Mouse (Mus musculus) naive thymus-derived CD4-positive, alpha-beta T cell, adult 5 months (primary cell): ENCODE results near the gene Gm45618. TPM values are rescaled to one million over a fixed set of nuclear protein-coding genes. Genes with fewer than 3 reads are reported as not detected.

Experiments used
- polyA plus RNA-seq: library from polyadenylated mRNA; unstranded; fragments of 100-300 nt; shearing (Covaris generic); gene quantifications from one replicate; pipeline ENCODE4 v1.2.1, GENCODE M21; 2017

The Gm45618 gene
- polyA plus RNA-seq: not detected

DNA sequence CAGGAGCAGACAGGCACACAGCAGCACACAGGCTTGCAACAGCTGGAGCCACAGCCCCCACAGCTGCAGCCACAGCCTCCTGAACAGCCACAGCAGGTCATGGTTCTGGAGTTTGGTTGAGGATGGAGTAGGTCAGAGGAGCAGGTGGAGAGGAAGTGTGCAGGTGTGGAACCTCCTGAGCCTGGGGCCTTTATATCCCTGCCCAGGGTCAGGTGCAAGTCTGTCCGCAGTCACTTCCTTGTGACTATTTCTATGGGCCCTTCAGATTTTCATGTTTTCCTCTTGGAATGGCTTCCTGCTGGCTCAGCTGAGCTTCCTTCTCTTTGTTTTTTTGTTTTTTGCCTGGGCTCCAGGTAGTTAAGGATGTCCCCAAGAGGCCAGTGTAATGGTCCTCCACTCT lies at the start of gene Gm45618:
TSS of gene Gm45618 (minus strand) at position 101 of the 400 bp plus-strand sequence.

DNA sequence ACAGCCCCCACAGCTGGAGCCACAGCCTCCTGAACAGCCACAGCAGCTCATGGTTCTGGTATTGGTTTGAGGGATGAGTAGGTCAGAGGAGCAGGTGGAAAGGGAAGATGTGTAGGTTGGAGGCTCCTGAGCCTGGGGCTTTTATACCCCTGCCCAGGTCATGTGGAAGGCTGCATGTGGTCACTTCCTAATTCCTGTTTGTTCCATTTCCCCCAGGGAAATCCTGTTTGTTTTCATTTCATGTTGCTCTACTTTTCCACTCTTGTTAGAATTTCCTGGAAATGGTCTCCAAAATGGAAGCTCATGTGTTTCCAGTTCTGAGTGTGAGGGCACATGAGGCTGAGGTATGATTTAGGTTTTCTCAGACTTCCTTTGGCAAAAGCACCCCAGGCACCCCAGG lies 45.1 kb upstream of the Gm45618 start, which contains the start of gene Gm4553:
TSS of gene Gm4553 (minus strand) at position 101 of the 400 bp plus-strand sequence.

DNA sequence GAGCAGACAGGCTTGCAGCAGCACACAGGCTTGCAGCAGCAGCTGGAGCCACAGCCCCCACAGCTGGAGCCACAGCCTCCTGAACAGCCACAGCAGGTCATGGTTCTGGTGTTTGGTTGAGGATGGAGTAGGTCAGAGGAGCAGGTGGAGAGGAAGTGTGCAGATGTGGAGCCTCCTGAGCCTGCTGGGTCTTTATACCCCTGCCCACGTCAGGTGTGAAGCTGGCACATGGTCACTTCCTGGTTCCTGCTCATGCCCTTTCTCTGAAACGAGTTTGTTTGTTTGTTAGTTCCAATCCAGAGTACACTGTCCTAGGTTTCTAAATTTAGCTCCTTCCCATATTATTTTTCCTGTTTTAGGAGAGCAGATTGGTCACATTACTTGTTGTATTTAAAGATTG lies 36.5 kb upstream of the Gm45618 start, which contains the start of gene Gm29735:
TSS of gene Gm29735 (minus strand) at position 101 of the 400 bp plus-strand sequence.

DNA sequence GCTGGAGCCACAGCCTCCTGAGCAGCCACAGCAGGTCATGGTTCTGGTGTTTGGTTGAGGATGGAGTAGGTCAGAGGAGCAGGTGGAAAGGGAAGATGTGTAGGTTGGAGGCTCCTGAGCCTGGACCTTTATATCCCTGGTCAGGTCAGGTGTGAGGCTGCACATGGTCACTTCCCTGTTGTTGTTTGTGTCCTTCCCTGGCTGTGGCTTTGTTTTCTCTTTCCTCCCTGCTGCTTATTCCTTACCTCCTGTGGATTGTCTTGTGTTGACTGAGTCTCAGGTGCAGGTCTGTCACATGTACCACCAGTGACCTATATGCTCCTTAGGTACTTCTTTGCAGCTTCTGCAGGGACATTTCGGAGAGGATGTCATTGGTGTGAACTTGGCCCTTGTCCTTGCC lies 24.0 kb upstream of the Gm45618 start, which contains the start of gene Gm45337:
TSS of gene Gm45337 (minus strand) at position 101 of the 400 bp plus-strand sequence.

DNA sequence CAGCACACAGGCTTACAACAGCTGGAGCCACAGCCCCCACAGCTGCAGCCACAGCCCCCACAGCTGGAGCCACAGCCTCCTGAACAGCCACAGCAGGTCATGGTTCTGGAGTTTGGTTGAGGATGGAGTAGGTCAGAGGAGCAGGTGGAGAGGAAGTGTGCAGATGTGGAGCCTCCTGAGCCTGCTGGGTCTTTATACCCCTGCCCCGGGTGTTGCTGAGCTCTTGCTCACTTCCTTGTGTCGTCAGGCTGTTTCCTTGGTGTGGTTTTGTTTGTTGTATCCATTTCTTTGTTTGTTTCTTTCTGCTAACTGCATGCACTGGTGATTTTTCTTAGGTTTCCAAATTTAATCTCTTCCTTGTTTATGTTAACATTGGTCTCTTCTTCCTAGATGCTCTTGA lies 15.4 kb upstream of the Gm45618 start, which contains the start of gene Gm39115:
TSS of gene Gm39115 (minus strand) at position 101 of the 400 bp plus-strand sequence.

DNA sequence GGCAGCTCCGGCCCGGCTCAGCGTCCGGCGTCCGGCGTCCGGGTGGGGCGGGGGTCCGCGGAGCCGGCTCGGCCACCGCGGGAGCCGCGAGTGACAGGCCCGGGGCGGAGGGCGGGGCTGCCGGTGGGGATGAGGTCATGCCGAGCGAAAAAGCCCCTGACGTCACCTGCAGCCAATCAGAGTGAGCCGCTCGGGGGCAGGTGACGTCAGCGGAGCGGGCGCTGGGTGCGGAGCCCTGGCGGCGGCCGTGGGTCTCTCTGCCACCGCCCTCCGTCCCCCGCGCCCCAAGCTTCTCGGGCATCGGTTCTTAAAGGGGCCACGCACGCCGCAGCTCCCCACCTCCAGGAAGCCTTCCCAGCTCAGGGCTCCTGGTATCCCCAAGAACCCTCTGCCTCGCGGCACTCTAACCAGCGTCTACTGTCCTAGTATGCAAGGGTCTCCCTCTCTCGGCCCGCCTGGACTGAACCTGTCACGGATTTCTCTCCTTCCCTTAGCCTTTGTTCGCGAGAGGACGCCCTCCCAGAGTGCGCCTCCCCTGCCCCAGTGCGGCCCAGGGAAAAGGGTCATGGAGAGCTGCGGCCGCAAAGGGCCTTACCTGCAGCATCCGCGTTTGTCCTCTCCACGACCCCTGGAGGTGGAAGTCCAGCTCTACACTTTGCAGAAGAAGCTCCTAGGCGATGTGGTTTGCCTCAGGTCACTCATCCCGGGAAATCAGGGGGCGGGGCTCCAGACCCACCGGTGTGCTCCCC lies 25.2 kb downstream of the Gm45618 start, which contains the start of gene Dusp8:
TSS of gene Dusp8 (minus strand) at position 661 of the 749 bp plus-strand sequence.

Other genes with a start within 250 kb of the Gm45618 start
- gene Tollip, start 202.2 kb downstream of the Gm45618 start, polyA plus RNA-seq: 76.0 TPM
- 0.88 TPM for gene Brsk2, start 171.0 kb downstream of the Gm45618 start, polyA plus RNA-seq
- 154 TPM for gene Mob2, start 59.7 kb downstream of the Gm45618 start, polyA plus RNA-seq
- gene Dusp8, start 24.9 kb downstream of the Gm45618 start, polyA plus RNA-seq: 5.1 TPM
- gene Gm39115, start 15.3 kb upstream of the Gm45618 start, polyA plus RNA-seq: not detected
- gene Gm45337, start 23.9 kb upstream of the Gm45618 start, polyA plus RNA-seq: not detected
- not detected for gene Gm29735, start 36.4 kb upstream of the Gm45618 start, polyA plus RNA-seq
- gene Gm4553, start 45.0 kb upstream of the Gm45618 start, polyA plus RNA-seq: not detected
- not detected for gene Krtap5-2, start 55.3 kb upstream of the Gm45618 start, polyA plus RNA-seq
- not detected for gene Gm10153, start 69.7 kb upstream of the Gm45618 start, polyA plus RNA-seq
- not detected for gene Krtap5-3, start 80.6 kb upstream of the Gm45618 start, polyA plus RNA-seq
- not detected for gene Gm7579, start 91.1 kb upstream of the Gm45618 start, polyA plus RNA-seq
- gene Krtap5-5, start 109.2 kb upstream of the Gm45618 start, polyA plus RNA-seq: not detected
- not detected for gene Gm40460, start 120.3 kb upstream of the Gm45618 start, polyA plus RNA-seq
- not detected for gene Gm2431, start 137.6 kb upstream of the Gm45618 start, polyA plus RNA-seq
- not detected for gene Gm4559, start 153.6 kb upstream of the Gm45618 start, polyA plus RNA-seq
- not detected for gene Krtap5-1, start 176.4 kb upstream of the Gm45618 start, polyA plus RNA-seq
- not detected for gene Krtap5-4, start 182.8 kb upstream of the Gm45618 start, polyA plus RNA-seq